Mouse (Mus musculus): ENCODE data around the gene Pdrg1.

DNA sequence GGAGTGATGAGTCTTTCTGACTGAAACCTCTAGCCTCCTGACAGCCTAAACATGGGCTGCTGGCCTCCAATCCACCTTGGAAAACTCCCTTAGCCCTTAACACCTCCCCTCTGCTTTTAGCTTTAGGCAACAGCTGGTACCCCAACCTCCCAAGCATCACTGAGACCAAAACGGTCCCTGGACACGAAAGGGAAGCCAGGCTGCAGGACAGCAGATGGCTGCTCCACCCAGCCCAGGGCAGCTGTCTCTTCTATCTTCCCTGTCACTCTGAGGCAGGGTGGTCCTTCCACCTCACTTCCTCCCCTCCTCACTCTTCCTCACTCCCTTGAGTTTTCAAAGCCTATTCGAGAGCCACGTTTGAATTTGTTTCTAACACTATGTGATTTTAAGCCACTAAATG, 15.2 kb upstream of the Pdrg1 start:
- no peak for TF ChIP-seq CTCF (IDR thresholded peaks at IDR 0.05; ENCODE audit: borderline replicate concordance, control insufficient read depth, extremely low read depth, insufficient read depth, low read length, poor library complexity)
- no peak for TF ChIP-seq POLR2A (IDR thresholded peaks at IDR 0.05; ENCODE audit: control insufficient read depth, extremely low read depth, insufficient read depth, low read length, poor library complexity)
